Mouse (Mus musculus) heart, postnatal 14 days (tissue): ENCODE data around the gene Krtap9-5. TPM values are rescaled to one million over a fixed set of nuclear protein-coding genes. Genes with fewer than 3 reads are reported as not detected.
A peak's percentile ranks its signal among the peaks of the same experiment; 100 is the strongest.

Experiments
- DNase-seq, 2 experiments: peaks; one replicate each; pipeline ENCODE4 v3.0.0; 2021 to 2022
- intact Hi-C: fragments of 180-260 bp; cut with DNase I; formaldehyde crosslinking; loops from one replicate; pipeline ENCODE4 v1.15.1; 2025
- long read RNA-seq, 2 experiments: library from polyadenylated mRNA; stranded (forward); transcript quantifications; one replicate each; pipeline ENCODE4 v2.0.0; 2021
- total RNA-seq, 2 experiments: library from RNA; stranded (reverse); gene quantifications; 2 replicates each; pipeline ENCODE4 v1.2.3; 2021

Gene Krtap9-5
- total RNA-seq, result not detected
- long read RNA-seq, experiment 1, result 0 reads
- long read RNA-seq, experiment 2, result 0 reads

GRCm38 (mm10) chr11:99948175-99948574, at the start of gene Krtap9-5:
Krtap9-5 (plus strand) TSS chr11:99948475.
- DNase-seq, result no peak
- intact Hi-C loops, result no loop called here

- intact Hi-C loops, result no loop called here
- DNase-seq, result no peak
Observed at GRCm38 (mm10) chr11:99907620-99908019, 40.7 kb upstream of the Krtap9-5 start, which contains the start of gene Krtap31-1. Krtap31-1 (plus strand) TSS chr11:99907920.

- intact Hi-C loops, result no loop called here
Observed at GRCm38 (mm10) chr11:99914451-99914850, 33.8 kb upstream of the Krtap9-5 start, which contains the start of gene Gm11565. Gm11565 (plus strand) TSS chr11:99914751.

GRCm38 (mm10) chr11:99935991-99936390, 12.3 kb upstream of the Krtap9-5 start, which contains the start of gene Krtap31-2:
Krtap31-2 (plus strand) TSS chr11:99936291.
- intact Hi-C loops, result no loop called here
- DNase-seq, result no peak

More at GRCm38 (mm10) chr11:99914451-99914850, 33.8 kb upstream of the Krtap9-5 start, which contains the start of gene Gm11565:
- DNase-seq, result no peak

- no peak for DNase-seq
- intact Hi-C loops, result no loop called here
Observed at GRCm38 (mm10) chr11:99937751-99938264, 10.5 kb upstream of the Krtap9-5 start.

- no peak for DNase-seq
- intact Hi-C loops, result no loop called here
Observed at GRCm38 (mm10) chr11:99964213-99964612, 15.9 kb downstream of the Krtap9-5 start.

- intact Hi-C loops, result no loop called here
Observed at GRCm38 (mm10) chr11:99965961-99966360, 17.7 kb downstream of the Krtap9-5 start.

GRCm38 (mm10) chr11:99978953-99979352, 30.7 kb downstream of the Krtap9-5 start, which contains the start of gene Krtap29-1:
Krtap29-1 (minus strand) TSS chr11:99979053.
- intact Hi-C loops, result no loop called here

More at GRCm38 (mm10) chr11:99965961-99966360, 17.7 kb downstream of the Krtap9-5 start:
- no peak for DNase-seq

GRCm38 (mm10) chr11:99982731-99983130, 34.5 kb downstream of the Krtap9-5 start:
- no peak for DNase-seq
- intact Hi-C loops, result no loop called here

More at GRCm38 (mm10) chr11:99978953-99979352, 30.7 kb downstream of the Krtap9-5 start, which contains the start of gene Krtap29-1:
- DNase-seq, result no peak

GRCm38 (mm10) chr11:99983442-99983841, 35.2 kb downstream of the Krtap9-5 start:
- intact Hi-C loops, result no loop called here
- DNase-seq, result no peak

GRCm38 (mm10) chr11:99985291-99986092, 37.2 kb downstream of the Krtap9-5 start:
- peak in 1 of 2 experiments; percentile 6 for DNase-seq
- intact Hi-C loops, result no loop called here

GRCm38 (mm10) chr11:99986180-99986647, 37.9 kb downstream of the Krtap9-5 start, which contains the start of gene Krtap16-1:
Krtap16-1 (minus strand) TSS chr11:99986597.
- intact Hi-C loops, result no loop called here

GRCm38 (mm10) chr11:99988530-99988929, 40.3 kb downstream of the Krtap9-5 start:
- intact Hi-C loops, result no loop called here
- no peak for DNase-seq

More at GRCm38 (mm10) chr11:99986180-99986647, 37.9 kb downstream of the Krtap9-5 start, which contains the start of gene Krtap16-1:
- DNase-seq, result no peak

- intact Hi-C loops, result no loop called here
- no peak for DNase-seq
Observed at GRCm38 (mm10) chr11:99989881-99990405, 41.7 kb downstream of the Krtap9-5 start.

- no peak for DNase-seq
- intact Hi-C loops, result no loop called here
Observed at GRCm38 (mm10) chr11:99990571-99990970, 42.3 kb downstream of the Krtap9-5 start.

GRCm38 (mm10) chr11:99993620-99994383, 45.5 kb downstream of the Krtap9-5 start, which contains the start of gene Krtap17-1:
Krtap17-1 (minus strand) TSS chr11:99993994.
- DNase-seq, result no peak
- intact Hi-C loops, result no loop called here

- intact Hi-C loops, result no loop called here
- DNase-seq, result no peak
Observed at GRCm38 (mm10) chr11:99994384-99994661, 46.0 kb downstream of the Krtap9-5 start.

- intact Hi-C loops, result no loop called here
- no peak for DNase-seq
Observed at GRCm38 (mm10) chr11:99999091-99999490, 50.8 kb downstream of the Krtap9-5 start.
